Mouse (Mus musculus): ENCODE measurements around the gene Slpi.
"Not testable (repeated sequence)": the region's sequence is repeated elsewhere in the genome, so short reads cannot be mapped to it uniquely, and the experiment has no call there.

The Slpi gene

DNA sequence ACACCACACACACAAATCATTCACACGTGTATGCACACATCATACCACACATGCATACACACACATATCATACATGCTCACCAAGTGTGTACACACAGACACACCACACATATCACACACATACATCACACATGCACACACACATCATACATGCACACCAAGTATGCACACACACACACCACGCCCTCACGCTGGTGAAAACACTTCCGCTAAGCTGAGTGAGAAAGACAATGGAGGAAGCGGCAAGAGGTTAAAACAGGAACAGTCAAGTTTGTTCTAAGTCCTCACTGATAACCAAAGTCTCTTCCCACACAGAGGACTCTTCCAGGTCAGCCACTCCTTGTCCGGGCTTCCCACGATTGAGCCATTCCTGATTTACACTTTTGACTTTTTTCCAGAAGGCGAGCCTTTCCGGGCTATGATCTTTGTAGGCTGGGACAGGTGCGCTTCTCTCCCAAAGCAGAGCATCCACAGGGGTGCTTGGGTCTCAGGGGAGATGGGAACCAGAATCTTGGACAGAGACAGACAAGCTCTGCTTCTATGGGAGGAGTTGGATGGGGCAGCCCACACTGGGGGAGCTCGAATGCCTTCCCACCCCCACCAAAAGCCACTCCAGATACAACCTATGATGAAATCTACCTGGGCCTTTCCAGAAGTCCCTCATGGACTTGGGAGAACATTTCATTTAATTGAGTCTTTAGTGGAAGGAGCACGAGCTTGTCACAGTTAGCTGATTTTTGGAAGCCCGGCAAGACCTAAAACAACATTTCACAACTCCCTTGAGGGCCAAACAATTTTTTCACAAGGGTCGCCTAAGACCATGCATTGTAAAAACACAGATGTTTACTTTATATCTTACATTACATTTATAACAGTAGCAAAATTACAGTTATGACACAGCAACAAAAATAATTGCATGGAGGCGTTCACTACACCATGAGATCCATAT is 11.1 kb downstream of the Slpi start:
- DNase-seq (ENCODE audit: low spot score in 2 of 2) = no peak

DNA sequence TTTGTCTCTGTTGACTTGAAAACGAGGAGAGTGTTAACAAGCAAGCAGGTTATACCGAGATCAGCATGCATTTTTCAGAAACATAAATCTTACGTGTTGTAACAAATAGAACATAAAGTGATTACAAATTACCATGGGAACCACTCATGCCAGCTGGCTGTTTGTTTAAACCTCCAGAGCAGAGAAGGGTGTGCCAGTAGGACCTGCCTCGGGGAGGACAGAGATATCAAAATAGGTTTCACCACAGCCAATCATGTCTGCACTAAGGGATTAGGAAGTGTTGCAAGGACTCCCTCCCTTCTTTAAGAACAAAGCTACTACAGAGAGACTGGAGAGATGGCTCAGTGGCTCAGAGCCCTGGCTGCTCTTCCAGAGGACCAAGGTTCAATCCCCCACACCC is 15.7 kb downstream of the Slpi start:
- DNase-seq (ENCODE audit: low spot score in 2 of 2) = peak; percentile 32 to 67

DNA sequence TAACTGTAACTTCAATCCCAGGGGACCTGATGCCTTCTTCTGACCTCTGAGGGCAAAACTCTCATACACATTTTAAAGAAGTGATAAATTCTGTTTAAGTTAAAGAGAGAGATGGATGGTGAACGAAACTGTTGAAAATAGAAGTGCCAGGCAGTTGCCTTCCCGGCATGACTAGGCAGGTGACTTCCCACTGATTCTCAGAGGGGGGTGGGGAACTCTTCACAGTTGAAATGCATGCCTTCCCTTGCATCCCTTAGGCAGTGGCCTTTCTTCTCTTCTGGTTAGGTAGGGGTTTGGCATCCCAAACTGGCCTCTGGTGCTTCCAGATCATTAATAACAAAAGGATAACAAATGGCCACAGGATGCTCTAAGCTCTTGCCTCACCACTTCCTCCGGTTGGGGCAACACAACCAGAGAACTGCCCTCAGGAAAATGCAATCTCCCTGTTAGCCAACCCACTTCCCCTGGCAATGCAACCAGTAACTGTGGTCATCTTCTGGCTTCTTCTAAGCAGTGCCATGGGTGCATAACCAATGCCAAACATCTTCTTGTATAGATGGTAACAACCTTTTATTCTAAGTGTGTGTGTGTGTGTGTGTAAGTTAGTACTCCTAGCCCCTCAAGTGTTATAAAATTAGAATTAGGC is 16.4 kb downstream of the Slpi start:
- DNase-seq (ENCODE audit: low spot score in 2 of 2) = no peak

DNA sequence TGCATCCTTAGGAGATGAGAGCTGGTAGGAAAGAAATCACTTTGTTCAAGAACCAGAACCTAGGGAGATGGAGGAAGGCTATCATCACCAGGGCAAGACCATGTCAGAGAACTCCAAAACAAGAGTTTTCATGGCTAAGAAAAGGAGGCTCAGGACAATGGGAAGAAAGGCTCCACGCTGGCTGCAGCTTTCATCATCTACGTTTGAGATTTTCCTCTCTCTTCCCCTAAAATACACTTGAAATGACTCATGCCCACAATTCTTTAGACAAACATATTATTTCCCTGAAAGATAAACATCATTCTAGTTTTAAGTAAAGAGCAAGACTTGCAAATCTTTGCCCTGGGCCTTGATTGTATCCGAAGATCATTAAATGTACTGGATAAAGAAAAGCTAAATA is 17.5 kb downstream of the Slpi start:
- no peak for DNase-seq (ENCODE audit: low spot score in 2 of 2)

DNA sequence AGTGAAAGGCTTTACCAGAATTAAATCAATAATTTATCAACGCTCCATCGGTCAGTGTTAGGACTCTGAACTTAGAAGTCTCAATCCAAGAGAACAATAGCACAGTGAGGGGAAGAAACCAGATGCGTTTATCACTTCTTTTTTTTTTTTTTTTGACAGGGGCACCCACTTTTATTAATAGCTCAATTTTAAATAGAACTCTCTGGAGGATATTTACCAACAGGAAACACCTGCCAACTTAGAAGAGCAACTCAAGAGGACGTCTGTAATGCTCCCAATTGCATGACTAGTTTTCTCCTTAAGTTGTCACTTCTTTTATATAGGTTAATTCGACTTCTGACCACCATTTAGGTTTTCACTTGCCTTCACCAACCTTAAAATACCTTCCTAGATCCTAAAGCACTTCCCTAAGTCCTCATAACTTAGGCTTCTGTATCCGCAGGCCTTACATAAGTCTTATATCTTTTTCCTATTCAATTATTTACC is 20.2 kb downstream of the Slpi start:
- DNase-seq (ENCODE audit: low spot score in 2 of 2) = no peak

DNA sequence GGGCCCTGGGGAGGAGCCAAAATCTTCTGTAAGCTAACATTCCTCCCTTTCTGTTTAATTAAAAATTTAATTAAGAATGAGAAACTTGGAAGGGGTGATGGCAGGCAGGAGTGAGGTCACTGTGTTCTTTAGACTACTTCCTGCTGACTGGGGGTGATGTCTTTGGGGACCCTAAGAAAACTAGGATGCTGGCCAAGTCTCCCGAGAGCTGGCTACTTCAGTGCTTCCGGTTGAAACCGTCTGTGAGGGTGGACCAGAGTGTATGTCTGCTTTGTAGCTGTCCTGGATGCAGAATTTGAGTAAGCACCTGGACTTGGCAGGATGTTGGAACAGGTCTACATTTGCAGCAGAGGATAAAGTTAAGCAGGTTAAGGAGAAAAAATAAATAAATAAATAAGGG is 21.9 kb downstream of the Slpi start:
- no peak for DNase-seq (ENCODE audit: low spot score in 2 of 2)

DNA sequence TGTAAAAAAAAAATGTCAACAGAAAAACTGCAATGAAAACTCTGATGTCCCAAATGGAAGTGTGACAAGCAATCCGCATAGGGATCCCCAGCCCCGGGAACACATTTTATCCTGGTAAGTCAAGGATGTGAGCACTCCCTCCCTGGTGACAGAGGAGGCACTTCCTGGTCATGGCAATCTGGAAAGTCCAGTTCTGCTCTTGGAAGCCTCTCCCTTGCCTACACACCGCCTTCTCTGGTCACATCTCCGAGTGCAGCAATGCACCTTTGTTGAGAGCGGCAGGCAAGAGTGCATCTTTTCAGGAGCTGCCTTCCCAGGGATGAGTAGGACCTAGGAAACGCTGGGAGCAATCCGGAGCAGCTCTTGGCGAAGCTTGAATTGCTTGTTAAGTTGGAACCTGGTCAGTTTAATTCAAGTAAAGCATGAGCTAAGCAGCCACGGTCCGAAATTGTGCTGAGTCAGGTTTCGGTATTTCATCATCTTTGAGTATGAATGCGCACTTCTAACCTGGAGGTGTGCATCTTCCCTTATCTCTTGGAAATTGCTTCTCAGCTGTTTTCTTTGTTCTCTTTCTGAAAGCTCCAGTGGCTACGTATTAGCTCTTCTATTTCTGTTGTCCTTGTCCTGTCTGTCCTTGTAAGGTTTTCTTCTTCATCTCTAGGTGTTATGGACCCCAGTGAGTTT is 27.8 kb downstream of the Slpi start:
- DNase-seq (ENCODE audit: low spot score in 2 of 2) = no peak

DNA sequence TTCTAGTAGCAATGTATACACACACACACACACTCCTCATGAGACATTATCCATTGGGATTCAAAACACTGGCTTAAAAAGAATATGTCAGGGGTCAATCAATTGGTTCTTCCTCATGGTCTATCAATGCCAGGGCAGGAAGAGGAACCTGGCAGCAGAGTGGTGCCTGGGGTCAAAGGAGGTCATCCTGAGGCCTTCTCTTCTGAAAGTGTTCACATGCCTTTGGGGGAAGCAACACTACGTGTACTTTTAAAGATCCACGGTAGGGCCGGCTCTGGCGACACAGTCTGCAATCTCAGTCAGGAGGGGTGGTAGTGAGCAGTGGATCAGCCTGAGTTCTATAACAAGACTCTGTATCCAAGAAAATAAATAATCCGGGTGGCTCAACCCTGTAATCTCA is 29.2 kb downstream of the Slpi start:
- no peak for DNase-seq (ENCODE audit: low spot score in 2 of 2)

DNA sequence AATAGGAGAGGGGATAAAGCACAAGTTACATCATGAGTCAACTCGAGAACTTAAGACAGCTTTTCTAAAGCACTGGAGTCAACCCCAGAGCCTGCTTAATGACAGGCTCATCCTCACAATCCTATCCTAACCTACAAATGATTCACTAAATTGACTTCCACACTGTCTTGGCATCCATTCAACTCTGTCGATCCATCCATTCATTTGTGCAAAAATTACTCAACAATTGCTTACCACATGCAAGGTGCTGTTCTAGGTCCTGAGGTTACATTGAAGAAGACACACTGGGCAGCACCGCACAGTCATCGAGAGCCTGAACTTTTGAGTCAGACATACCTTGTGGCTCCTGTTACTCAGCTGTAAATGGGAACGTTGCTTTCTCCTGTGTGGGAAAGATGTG is 29.9 kb downstream of the Slpi start:
- no peak for DNase-seq (ENCODE audit: low spot score in 2 of 2)

DNA sequence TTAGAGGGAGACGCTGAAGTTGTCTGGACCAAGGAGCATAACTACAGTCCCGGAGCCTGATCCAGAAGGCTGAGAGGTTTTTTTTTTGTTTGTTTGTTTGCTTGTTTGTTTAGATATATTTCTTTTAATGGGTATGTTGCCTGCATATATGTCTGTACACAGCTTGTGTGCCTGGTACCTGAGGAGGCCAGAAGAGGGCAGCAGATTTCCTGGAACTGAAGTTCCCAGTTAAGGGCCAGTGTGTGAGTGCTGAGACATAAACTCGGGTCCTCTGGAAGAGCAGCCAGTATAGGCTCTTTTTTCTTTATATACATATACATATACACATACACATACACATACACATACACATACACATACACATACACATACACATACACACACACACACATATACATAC is 30.5 kb downstream of the Slpi start:
- DNase-seq (ENCODE audit: low spot score in 2 of 2) = no peak

DNA sequence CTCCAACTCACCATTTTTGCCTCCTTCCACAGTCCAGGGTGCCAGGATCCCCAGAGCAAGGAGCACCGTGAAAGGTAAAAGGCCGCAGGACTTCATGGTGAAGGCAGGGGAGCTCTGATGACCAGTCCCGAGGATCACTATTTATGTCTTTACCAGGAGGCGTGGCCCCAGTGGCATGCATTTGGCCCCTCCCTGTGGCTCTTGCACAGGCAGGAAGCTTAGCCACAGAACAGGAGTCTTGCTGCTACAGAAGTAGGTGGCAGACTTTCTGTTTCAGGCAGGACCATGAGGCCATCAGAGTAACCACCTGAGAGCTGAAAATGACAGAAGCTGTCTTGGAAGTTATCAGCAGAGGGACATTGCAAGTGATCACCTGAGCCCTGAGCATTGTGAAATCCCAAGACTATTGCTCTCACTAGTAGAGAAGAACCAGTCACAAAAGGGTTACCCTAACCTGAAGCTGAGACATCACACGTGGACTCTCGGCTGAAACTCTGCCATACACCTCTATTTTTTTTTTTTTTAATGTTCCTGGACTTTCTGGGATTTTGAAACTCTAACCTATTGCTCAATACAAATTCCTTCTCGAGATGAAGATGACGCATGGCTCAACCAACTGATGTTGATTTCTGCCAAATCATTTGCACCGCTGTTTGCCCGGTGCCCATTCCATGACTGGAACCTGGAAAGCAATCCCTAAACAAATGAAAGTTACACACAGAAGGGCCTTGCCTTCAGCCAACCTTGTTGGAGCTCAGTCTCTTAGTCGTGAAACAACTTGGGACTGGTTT is 32.5 kb downstream of the Slpi start:
- no peak for DNase-seq (ENCODE audit: low spot score in 2 of 2)

DNA sequence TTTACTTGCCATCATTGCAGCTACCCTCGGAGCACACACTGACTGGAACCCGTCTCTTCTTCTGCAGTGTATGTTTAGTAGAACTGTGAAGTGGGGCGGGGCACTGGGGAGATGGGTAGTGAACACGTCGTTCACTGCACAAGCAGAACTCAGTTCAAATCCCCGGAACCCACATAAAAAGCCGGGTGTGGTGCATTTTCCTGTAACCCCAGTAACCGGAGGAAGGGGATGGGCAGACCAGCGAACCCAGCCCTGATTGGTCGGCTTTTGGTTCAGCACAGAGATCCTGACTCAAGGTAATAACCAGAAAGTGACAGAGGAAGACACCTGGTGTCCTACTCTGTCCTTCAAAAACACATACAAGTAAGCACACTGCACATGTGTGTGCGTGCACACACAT is 35.5 kb downstream of the Slpi start:
- no peak for DNase-seq (ENCODE audit: low spot score in 2 of 2)

DNA sequence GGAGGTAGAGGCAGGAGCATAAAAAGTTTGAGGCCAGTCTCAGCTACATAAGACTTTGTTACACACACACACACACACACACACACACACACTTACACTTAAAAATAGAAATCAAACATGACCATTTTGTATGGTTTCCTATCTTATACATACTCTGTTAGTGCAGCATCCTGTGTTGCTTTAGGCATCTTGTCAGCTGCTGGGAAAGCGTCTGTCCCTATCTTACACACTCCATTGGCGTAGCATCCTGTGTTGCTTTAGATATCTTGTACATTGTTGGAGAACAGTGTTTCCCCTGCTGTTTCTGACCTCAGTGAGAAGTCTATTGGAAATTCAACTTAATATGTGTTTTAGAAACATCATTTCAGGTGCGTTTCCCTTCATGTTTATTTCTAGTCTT is 36.2 kb downstream of the Slpi start:
- no peak for DNase-seq (ENCODE audit: low spot score in 2 of 2)

DNA sequence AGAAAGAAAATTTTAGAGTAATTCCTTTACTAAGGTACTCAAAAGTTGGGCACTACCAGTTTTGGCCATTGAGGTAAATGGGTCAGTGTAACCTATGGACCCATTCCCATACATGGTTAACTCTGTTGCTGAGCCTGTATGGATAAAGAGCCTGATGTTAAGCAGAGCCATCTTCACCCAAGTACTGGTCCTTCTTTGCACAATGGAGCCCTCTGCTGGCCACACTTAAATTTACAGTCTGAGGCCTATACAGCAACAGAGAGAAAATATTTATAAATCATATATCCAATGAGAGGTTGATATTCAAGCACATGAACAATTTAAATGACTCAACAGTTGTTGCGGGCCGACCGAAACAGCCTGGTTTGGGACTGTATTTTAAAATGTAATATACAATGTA is 39.9 kb downstream of the Slpi start:
- no peak for DNase-seq (ENCODE audit: low spot score in 2 of 2)

DNA sequence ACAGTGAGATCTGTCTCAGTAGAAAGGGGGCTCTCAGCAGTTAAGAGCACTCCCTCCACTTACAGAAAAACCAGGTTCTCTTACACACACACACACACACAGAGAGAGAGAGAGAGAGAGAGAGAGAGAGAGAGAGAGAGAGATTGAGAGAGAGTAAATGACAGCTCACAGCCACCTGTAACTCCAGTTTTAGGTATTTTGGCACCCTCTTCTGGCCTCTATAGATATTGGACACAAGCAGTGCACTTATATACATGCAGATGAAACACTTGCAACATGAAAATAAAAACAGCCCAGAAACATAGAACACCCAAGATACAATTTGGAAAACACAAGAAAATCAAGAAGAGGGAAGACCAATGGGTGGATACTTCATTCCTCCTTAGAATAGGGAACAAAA is 41.2 kb downstream of the Slpi start:
- DNase-seq (ENCODE audit: low spot score in 2 of 2) = not testable (repeated sequence)

DNA sequence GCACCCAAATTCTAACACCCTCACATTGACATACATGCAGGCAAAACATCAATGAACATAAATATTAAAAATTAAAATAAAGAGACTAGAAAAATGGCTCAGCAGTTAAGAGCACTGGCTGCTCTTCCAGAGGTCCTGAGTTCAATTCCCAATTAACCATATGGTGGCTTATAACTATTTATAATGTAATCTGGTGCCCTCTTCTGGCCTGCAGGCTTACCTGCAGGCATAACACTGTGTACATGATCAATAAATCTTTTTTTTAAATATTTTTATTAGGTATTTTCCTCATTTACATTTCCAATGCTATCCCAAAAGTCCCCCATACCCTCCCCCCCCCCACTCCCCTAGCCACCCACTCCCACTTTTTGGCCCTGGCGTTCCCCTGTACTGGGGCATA is 45.2 kb downstream of the Slpi start:
- DNase-seq (ENCODE audit: low spot score in 2 of 2) = not testable (repeated sequence)

DNA sequence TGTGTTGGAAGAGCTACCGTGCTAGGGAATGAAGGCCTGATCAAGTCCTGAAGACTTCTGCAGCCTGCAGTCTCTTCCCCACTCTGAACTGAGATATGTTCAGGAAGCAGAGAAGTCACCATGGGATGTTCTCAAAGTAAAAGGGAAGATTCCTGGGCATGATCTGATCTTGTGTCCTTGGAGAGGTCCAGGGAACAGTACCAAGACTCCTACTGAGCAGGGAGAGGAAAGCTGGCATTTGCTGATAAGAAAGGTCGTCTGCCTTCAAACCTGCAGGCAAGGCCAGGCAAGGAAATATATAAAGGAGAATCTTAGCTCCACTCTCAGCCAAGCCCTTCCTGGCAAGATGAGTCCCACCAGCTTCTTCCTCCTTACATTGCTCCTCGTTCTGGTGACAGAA is 56.5 kb downstream of the Slpi start, which contains the start of gene Svs5:
Gene Svs5 (plus strand): TSS at position 301 of the 400 bp plus-strand sequence.
- not testable (repeated sequence) for DNase-seq (ENCODE audit: low spot score in 2 of 2)

DNA sequence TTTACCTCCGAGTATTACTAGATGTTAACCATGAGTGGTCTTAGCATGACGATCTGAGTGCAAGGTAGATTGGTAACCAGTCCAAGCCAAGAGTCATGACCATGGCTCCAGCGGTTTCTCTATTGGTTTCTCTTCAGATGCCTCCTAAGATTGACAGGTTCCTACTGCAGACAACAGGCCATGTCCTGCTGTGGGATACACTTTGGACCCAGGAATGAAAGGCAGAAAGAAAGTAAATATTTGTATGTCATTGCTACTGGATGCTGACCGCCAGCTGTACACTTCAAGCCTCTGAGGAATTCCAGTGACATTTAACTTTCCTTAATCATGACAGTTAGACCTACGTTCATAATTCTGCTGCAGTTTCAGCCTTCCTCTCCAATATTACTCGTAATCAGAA is 67.9 kb downstream of the Slpi start:
- DNase-seq (ENCODE audit: low spot score in 2 of 2) = no peak

DNA sequence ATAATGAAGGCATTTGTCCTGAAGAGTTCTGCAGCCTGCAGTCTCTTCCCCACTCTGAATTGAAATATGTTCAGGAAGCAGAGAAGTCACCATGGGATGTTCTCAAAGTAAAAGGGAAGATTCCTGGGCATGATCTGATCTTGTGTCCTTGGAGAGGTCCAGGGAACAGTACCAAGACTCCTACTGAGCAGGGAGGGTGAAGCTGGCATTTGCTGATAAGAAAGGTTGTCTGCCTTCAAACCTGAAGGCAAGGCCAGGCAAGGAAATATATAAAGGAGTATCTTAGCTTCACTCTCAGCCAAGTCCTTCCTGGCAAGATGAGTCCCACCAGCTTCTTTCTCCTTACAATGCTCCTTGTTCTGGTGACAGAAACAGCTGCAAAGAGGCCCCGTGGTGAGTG is 72.4 kb downstream of the Slpi start, which contains the start of gene Svs6:
Gene Svs6 (plus strand): TSS at position 301 of the 400 bp plus-strand sequence.
- DNase-seq (ENCODE audit: low spot score in 2 of 2) = not testable (repeated sequence)

DNA sequence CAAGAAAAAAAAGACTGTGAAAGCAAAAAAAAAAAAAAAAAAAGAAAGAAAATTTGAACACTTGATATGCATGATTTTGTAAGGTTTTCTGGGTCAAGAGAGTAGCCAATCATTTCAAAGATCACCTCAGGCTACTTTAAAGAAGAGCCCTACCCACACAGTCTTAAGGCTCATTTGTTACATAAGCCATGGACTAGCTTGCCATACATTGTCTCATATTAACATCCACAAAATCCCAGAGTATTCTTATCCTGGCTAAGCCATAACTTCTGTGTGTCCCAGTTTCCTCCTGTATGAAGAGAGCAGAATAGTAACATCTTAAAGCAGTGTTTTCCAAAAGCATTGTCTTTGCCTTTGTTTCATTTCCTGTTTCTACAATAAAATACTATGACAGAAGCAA is 73.4 kb downstream of the Slpi start:
- not testable (repeated sequence) for DNase-seq (ENCODE audit: low spot score in 2 of 2)

DNA sequence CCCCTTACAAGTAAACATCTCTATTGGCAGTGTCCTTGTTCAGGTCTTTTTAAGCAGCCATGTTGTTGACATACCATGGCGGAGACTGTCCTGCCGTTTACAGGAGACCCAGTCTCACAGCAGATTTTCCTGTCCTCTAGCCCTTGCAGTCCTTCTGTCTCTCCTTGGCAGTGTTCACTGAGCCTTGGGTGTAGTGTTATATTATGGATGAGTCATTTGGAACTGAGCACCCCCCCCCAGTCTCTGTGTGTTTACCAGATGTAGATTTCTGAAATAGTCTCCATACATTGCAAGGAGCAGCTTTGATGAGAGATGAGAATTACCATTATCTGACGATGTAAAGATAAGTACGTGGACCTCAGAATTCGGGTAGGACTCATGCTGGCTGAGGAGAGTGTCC is 76.3 kb downstream of the Slpi start:
- no peak for DNase-seq (ENCODE audit: low spot score in 2 of 2)
